Mouse (Mus musculus) kidney, adult 11 months (tissue): ENCODE results near the gene Gpr142.

Experiments
- DNase-seq: peaks from one replicate; pipeline ENCODE4 v3.0.0; 2022

Gpr142 gene

DNA sequence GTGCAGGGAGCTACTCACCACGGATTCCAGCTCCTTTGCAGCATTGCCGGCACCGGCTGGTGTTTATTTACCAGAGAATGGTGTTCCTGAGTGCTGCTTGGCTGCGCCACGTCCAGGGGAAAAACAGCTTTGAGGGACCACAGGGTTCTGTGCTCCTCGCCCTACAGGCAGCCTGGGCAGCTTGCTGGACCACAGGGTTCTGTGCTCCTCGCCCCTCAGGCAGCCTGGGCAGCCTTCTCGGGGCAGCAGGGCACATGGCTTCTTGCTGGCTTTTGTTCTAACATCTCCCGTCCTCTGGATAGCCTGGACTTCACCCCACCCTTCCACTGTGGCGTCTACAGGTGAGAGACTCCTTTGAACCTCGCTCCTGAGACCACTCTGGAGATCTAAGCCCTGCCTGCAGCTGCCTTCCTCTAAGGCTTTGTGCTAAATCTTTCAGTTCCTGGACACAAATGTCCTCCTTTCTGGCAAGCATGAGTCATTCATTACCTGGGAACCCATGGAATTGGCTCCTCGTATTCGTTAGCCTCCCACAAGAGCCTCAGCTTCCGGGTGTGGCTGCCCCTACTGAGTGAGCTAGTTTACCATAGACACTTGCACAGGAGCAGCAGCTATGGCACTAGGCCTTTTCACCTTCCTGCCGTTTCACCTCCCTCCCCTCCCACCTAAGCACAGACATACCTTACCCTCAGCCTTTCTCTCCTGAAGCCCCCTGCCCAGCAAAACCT, 4.0 kb downstream of the Gpr142 start:
- DNase-seq: no peak

DNA sequence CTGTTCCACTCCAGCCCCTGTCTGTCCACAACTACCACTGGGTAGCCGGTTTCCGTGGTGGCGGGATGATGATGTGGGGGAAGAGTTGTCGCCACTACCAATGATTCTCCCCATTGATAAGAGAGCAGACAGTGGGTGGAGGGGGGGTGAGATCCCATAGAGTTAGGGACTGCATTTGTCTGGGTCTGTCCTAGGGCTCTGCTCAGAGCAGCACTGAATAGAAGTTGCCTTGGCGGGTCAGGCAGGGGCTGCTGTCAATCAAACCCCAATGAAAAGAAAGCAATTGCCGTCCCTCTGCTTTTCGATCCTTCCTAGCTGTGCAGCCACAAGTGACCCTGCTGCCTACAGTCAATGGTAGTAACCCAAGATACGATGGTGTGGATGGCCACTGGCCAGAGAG, 5.3 kb downstream of the Gpr142 start:
- no peak for DNase-seq

DNA sequence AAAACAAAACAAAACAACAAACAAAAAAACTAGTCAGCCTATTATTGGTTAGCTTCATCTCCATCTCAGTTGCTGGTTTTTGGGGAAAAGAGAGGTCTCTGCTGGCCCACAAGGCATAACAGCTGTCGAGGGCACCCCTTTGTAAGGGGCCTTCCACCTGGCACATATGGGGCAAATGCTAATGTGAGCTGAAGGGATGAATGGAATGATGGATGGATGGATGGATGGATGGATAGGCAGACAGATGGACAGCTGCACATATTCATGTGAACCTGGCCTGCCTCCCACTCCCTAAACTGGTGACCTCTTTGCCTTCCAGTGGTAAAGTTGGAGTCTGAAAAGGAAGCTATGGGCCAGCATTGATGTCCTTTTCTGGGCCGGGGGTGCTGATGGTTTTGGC, 8.3 kb downstream of the Gpr142 start:
- DNase-seq: no peak

DNA sequence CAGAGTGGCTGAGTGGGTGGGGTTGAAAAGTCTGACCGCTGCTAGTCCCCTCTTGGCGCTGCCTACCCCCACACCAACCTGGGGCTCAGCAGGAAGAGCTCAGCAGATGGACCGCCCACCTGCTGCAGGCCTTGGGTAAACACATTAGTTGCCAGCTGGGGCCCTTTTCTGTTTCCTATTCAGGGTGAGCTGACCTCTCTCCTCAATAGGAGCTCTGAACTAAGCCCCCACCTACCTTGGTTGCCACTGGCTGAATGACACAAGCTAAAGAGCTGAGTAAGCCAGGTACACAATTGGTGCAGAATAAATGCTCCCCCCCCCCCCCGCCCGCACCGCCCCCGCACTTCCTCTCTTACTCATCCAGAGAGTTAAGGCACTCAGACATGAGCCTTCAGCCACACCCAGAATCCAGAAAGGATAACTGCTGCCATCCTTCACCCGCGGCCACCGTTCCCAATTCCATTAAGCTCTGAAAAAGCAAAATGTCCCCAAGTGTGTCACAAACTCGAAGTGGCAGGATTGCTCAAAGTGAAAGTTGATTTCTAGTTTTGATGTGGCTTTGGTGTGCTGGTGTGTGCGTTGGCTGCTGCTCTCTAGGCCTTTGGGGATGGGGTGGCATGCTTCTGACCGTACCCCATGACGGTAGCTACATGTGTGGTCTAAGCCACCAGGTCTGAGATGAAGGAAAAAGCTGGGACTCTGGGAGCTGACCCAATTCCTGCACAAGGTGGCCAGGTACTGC, 9.1 kb downstream of the Gpr142 start:
- no peak for DNase-seq

DNA sequence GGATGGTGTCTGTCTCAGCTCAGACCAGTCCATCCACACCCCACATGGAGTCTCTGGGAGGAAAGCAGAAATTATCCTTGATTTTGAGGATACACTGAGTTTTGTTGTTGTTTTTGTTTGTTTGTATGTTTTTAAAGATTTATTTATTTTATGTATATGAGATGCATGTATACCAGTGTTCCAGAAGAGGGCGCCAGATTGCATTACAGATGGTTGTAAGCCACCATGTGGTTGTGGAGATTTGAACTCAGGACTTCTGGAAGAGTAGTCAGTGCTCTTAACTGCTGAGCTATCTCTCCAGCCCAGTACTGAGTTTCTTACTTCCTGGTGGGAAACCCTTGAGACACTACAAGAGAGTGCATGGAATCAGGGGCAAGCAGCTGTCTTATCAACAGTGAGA, 10.6 kb downstream of the Gpr142 start:
- no peak for DNase-seq

DNA sequence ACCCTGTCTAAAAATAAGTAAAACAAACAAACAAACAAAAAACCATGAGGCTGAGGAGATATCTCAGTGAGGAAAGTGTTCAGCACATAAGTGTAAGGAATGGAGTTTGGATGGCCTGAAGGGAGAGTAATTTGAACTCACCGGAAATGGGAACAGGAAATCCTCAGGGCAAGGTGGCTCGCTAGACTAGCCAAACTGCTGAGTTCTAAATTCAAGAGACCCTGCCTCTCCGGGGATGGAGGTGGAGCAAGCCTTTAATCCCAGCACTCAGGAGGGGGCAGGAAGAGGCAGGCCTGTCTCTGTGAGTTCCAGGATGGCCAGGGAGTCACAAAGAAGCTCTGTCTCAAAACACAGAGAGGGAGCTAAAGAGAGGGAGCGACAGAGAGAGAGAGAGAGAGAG, 11.6 kb downstream of the Gpr142 start:
- DNase-seq: no peak

DNA sequence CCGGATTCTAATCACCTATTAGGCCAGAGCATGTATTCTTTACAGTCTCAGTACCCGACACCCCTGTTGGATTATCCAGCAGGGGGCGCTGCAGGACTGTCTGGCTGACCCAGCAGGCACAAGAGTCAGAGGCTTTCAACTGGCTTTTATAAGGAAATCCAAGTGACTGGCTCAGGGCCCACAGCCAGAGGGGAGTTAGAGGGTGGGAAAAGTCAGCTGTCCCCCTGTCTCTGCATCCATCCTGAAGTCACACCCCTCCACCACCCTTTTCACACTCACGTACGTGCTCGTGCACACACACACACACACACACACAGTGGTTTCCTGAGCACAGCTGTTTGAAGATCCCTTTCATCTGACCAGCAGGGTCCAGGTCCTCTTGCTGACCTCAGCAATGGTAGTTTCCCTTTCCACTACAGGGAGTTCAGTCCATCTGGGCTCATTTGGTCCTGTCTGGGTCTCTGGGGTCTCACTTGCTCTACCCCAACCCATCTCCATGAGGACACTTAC, 14.1 kb downstream of the Gpr142 start:
- peak; percentile 87 for DNase-seq

DNA sequence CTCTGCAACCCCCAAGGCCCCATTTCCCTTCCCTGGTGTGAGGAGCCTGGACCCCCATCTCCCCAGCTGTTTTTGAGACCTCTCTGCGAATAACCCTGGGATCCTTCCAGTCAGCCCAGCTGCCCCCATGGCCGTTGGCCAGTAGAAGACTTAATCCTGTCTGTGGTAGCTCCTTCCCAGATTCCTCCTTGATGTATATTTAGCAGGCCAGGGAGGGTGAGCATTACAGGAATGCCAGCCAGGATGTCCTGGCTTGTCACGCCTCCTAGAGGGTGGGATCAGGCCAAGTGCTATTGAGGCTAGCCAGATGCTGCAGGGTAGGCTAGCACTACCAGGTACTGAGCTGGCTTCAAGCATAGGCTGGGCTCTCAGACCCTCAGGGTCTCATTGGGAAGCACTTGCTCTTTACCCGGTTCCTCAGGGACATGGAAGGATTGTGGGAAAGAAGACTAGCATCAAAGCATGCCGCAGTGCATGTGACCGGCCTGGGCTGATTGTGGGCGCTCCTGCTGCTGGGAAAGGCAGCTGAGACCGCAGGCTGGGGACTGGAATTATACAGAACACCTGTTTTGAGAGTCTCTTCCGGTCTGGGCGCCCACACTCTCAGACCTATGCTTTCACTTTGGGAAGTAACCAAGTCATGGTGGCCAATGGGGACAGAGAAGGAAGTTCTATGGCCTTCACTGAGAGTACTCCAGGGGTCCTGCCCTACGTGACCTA, 16.3 kb downstream of the Gpr142 start:
- DNase-seq: no peak

DNA sequence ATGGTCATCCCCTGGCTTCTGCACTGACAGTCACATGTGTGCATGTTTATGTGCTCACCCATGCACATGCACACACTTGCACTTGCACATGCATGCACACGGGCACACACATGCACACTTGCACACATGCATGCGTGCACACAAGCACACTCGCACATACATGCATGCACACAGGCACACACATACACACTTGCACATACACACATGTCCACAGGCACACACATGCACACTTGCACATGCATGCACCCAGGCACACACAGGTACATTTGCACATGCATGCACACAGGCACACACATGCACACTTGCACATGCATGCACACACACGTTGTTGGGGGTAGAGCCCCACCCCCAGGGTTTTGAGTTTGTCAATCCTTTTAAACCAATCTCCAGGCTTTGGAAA, 18.2 kb downstream of the Gpr142 start:
- no peak for DNase-seq

DNA sequence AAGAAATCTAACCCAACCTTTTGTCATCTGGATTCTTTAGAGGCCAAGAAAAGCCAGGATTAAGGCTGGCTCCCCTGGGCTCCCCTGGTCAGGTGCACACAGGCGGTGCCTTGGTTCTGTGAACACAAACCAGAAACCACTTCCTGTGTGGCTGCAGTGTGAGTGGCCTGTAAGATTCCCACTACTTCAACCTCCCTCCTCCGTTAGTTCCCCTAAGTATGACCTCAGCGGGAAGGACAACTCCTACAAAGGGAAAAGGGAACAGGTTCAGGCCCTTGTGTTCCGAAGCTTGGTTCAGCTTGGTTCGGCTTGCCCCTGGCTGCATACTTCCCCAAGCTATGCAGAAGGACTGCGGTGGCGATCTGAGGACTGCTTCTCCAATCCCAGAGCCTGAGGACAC, 19.5 kb downstream of the Gpr142 start:
- no peak for DNase-seq

DNA sequence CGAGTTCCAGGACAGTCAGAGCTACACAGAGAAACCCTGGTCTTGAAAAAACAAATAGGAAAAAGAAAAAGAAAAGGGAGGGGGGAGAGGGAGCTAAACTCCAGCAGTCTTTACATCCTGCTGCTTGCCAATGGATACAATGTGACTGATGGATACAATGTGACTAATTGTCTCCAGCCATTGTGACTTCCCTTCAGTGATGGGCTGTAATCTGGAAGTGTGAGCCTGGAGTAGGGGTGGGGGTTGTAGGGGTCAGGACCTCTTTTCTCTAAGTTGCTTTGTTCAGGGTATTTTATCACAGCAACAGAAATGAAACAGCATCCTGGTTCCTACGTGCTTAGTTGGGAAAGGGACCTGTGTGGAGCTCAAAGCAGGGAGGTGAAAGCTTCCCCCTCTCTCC, 20.4 kb downstream of the Gpr142 start:
- DNase-seq: no peak

DNA sequence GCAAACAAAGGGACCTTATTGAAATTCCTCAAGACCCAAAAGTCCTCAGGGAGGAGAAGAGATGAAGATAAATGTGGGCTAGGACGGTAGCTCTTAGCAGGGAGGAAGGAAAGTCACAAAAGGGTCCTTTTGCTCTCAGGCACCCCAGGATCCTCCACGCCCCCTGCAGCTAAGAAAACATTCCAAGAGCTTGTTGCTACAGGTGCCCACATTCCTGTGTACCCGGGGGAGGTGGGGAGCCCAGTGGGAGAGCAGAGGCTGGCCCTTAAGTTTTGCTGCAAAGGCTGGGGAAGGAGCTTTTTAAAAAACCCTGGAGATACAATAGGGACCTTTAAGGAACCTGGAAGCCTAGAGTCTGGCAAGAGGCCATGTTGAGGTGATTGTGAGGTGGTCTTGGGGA, 21.7 kb downstream of the Gpr142 start:
- no peak for DNase-seq

DNA sequence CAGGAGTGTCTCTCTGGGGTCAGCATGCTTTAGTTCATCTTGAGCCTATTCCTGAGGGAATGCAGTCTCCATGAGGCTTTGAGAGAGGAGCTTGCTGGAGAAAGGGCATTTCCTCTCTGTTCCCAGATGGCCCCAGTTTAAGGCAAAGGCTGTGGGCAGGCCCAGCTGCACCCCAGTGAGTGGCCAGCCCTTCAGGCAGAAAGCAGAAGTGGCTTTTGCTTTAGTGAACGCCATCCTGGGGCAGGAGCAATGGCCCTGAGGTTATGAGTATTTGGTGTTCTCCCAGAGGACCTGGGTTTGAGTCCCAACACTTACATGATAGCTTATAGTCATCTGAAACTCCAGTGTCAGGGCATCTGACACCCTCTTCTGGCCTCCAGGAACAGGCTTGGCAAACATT, 22.6 kb downstream of the Gpr142 start:
- DNase-seq: no peak

DNA sequence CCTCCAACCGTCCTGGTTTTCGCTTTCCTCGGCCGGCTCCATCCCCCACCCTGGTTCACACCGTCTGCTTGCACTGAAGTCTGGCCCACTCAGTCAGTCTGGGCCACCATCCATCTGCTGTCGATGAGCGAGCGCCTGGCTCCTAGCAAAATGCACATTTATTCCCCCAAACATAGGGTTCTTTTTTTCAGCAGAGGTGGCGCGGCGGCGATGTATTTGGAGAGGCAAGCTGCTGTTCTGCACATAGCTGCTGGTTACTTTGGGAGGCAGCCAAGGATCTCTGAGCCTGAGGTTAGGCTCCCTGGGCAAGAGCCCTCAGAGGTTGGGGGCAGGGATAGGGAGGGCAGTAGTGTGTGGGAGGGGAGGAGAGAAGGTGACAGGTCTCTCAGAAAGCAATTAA, 24.0 kb downstream of the Gpr142 start:
- DNase-seq: peak; percentile 80

DNA sequence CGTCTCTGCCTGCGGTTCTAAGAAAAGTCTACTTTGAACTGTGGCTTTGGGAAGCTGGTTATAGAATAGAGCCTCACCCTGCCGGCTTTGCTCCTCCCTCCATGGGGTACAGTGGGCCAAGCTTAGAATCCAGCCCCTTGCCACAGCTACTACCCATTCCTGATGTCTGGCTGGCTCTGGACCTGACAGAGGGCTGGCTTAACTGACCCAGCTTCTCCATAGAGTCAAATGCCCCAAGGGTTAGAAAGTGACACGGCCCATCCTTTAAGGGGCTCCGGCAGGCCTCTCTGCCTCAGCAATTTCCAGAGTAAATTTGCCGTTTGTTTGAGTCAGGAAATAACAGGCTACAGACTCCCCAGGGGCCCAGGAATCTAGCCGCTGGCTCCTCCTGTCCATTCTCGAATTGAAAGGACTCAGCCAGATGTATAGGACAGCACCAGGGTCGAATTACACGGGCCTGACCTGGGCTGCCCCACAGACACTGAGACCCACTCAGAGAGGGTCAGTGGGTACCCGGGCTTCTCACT, 24.5 kb downstream of the Gpr142 start:
- DNase-seq: no peak

DNA sequence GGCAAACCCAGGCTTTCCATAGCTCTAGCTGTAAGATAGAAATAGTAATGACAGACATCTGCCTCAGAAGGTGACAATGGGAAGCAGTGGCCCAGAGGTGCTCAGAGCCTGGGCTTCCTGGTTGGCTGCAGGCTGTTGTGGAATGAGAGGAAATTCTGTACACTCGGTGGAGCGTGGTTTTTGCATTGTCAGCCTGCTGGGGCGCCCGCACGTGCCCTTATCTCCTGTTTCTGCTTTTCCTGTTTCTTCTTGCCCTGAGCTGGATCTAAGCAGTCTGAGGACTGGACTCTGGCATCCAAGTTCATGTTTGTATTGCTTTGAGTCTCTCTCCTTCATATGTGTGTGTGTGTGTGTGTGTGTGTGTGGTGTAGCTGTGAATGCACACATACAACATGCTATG, 28.0 kb downstream of the Gpr142 start:
- DNase-seq: peak; percentile 90

DNA sequence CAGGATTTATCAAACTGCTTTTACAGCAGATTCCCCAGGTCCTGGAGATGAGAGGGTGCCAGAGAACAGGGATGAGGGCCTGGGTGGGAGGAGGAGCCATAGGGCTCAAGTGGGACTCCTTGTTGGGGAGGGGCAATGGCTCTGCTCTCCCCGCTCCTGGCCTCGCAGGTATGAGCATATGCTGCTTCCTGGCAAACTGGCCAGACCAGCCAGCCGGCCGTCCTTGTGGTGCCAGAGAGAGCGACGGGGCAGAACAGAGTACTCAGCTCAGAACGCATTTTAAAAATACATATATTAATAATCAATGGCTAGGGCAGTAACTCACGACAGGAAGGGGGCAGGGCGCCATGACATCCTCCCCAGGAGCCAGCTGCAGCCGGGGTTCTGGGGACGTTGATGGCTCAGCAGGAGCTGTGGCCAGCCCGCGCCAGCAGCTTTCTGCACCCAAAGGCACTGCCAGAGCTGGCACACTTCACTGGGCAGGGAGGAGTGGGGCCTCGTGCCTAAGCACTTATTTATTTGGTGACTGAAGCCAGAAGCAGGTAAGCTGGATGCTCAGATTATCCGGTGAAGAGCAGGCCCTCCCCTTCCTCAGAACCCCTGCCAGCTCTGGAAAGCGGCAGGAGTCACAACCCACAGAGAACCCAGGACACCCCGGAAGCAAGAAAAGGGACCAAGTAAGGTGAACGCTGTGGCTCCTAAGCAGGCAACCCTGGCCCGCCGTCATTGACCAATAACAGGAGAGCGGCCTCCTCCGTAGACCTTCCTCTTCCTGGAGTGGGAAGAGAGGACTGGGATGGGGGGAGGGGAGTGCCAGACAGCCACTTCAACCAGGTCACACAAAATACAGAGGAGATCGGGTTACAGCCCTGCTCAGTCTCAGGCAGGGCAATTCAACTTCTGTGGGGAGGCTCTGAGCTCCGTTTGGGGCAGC, 31.0 kb downstream of the Gpr142 start:
- DNase-seq: peak; percentile 94

DNA sequence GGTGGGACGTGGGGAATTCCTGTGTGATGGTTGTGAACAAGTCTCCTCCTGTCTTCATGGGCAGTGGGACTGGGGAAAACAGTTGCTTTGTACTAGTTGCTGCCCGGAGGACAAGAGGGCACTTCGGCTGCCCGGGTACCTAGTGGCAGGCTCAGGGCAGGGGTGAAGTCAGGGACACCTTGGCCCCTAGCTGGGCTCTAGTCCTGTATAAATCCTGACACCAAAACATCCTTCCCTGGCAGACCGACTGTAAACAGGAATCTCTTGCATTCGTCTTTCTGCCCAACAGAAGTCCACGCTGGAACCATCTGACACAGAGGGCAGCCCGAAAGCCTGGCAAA, 31.7 kb downstream of the Gpr142 start:
- no peak for DNase-seq

DNA sequence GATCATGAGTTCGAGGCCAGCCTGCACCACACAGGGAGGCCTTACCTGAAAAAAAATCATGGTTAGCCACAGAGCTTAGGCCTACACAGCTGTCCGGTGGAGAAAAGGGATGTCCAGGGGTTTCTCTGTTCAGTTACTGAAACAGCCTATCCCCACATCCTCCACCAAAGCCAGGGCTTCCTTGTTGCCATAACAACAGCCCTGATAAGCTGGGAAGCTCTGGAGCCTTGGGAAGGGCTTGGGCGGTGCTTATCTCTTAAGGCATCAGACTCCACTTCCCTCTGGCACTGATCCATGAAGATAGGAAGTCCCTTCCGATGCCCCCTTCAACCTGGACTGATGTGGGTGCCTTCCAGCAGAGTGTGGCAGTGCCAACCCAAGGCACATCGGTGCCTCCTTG, 34.4 kb downstream of the Gpr142 start:
- no peak for DNase-seq

DNA sequence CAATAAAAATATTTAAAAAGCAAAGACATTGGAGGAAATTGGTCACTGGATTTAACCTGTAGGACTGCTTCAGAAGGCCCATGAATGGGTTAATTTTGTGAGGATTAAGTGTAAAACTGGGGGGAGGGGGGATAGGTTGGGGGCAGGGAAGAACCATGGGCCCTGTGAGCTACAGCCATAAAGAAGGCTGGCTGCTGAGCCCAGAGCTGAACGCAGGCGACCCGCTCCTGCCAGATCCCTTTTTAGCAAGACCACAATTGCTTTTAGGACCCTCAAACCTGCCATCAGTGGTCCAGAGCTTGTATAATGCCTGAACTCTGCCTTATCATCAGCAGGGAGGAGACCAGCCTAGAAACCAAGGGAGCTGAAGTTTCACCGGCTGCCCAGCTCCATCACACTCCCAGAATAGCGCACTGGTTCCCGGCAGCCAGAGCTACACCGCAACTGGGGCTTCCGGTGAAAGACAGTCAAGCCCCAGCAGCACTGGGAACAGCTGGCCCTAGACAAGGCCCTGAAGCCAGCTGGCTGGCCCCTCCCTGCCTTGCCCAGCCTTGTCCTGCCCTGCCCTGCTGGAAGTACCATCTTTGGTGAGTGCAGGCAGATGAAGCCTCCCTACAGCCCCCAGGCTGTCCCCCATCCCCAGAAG, 45.2 kb downstream of the Gpr142 start:
- no peak for DNase-seq

DNA sequence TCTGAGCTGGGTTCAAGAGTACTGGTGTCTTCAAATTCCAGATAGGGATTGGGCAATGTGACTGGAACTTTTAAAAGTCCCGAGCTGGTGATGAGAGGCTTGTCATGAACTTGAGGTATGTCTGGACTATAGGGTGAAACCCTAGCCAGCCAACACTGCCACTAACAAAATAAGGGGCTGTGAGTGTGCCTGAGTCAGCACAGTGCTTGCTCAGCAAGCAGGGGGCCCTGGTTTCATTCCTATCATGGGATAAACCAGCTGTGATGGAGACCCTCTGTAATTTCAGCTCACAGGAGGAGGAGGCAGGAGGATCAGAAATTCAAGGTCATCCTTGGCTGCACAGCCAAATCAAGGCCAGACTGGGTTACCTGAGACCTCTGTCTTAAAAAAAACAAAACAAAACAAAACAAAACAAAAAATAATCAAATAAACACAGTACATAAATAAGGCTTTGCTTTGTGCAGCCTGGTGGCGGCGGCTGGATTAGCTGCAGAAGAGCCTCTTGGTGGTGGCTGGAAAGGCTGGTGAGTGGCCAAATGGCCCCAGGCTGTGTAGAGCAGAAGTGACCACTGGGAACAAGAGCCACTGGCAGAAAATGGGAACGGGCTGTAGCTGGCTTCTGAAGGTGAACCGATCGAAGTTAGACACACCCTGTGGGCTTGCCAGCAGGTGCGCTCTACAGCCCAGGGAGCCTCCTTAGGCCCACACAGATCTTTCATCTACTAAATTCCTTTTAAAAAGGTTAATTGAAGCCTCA, 45.9 kb downstream of the Gpr142 start:
- DNase-seq: peak; percentile 64
